Mouse (Mus musculus) MEL (cell line): Measurements from ENCODE around the gene Bach1. TPM values are rescaled to one million over a fixed set of nuclear protein-coding genes. Genes with fewer than 3 reads are reported as not detected.

ENCODE experiments used
- DNase-seq: peaks from one replicate; pipeline ENCODE4 v3.0.0; 2011; ENCODE audit warnings: low read depth, low spot score
- H3K27ac ChIP-seq: 2 replicates; pipeline ENCODE4 v1.5.1; 2012; ENCODE audit warnings: low read depth, mild to moderate bottlenecking, control low read depth, low read length, moderate library complexity; ENCODE audit not compliant: control insufficient read depth
- H3K27me3 ChIP-seq, 2 experiments: fragments of 150-350 bp in 1 of 2; sonication (generic) in 1 of 2; 2 replicates each; pipeline ENCODE4 v1.6.1; 2012; ENCODE audit warnings: low read length in 2 of 2, mild to moderate bottlenecking in 2 of 2, improper control_type of control experiment in 1 of 2, moderate library complexity in 1 of 2; ENCODE audit not compliant: insufficient read depth in 2 of 2, control insufficient read depth in 1 of 2
- H3K36me3 ChIP-seq, 2 experiments: 2 replicates each; pipeline ENCODE4 v1.6.1; 2012 to 2014; ENCODE audit warnings: low read length in 2 of 2, improper control_type of control experiment in 1 of 2, inconsistent platforms in 1 of 2, mild to moderate bottlenecking in 1 of 2; ENCODE audit not compliant: insufficient read depth in 2 of 2, control insufficient read depth in 1 of 2
- H3K4me1 ChIP-seq, 2 experiments: fragments of 150-350 bp in 1 of 2; sonication (generic) in 1 of 2; 2 replicates each; pipeline ENCODE4 v1.6.1; 2012; ENCODE audit warnings: low read length in 2 of 2, improper control_type of control experiment in 1 of 2, mild to moderate bottlenecking in 1 of 2; ENCODE audit not compliant: insufficient read depth in 2 of 2, control insufficient read depth in 1 of 2
- H3K4me3 ChIP-seq, 2 experiments: fragments of 150-350 bp in 1 of 2; sonication (generic) in 1 of 2; 2 replicates each; pipeline ENCODE4 v1.5.1; 2012; ENCODE audit warnings: low read depth in 2 of 2, low read length in 2 of 2, mild to moderate bottlenecking in 2 of 2, moderate library complexity in 2 of 2, control low read depth in 1 of 2, improper control_type of control experiment in 1 of 2; ENCODE audit not compliant: control insufficient read depth in 1 of 2, insufficient read depth in 1 of 2
- H3K79me2 ChIP-seq: 2 replicates; pipeline ENCODE4 v1.6.1; 2012; ENCODE audit warnings: mild to moderate bottlenecking, low read length, moderate library complexity; ENCODE audit not compliant: control insufficient read depth, poor library complexity, insufficient read depth
- H3K9ac ChIP-seq: 2 replicates; pipeline ENCODE4 v1.6.1; 2012; ENCODE audit warnings: low read depth, mild to moderate bottlenecking, control low read depth, low read length, moderate library complexity; ENCODE audit not compliant: control insufficient read depth, poor library complexity, severe bottlenecking
- H3K9me3 ChIP-seq: fragments of 150-350 bp; sonication (generic); replicated peaks from 2 replicates; pipeline ENCODE4 v1.6.1; 2012; ENCODE audit warnings: mild to moderate bottlenecking, low read length, improper control_type of control experiment, moderate library complexity; ENCODE audit not compliant: insufficient read depth
- BHLHE40 ChIP-seq: IDR thresholded peaks from 2 replicates; pipeline ENCODE4 v1.6.1; 2012; ENCODE audit warnings: low read depth, mild to moderate bottlenecking, inconsistent platforms, low read length, improper control_type of control experiment, borderline replicate concordance
- CHD1 ChIP-seq: IDR thresholded peaks from 2 replicates; pipeline ENCODE4 v1.6.1; 2012; ENCODE audit warnings: low read depth, mild to moderate bottlenecking, inconsistent platforms, low read length, improper control_type of control experiment
- CHD2 ChIP-seq: IDR thresholded peaks from 2 replicates; pipeline ENCODE4 v1.6.1; 2011; ENCODE audit warnings: low read length, improper control_type of control experiment
- CTCF ChIP-seq, 3 experiments: IDR thresholded peaks in 2 of 3; conservative IDR thresholded peaks in 1 of 3; 2 replicates each; pipeline ENCODE4 v1.5.1; 2011 to 2012; ENCODE audit warnings: low read length in 3 of 3, low read depth in 2 of 3, mild to moderate bottlenecking in 2 of 3, improper control_type of control experiment in 1 of 3, inconsistent platforms in 1 of 3, mixed read lengths in 1 of 3, moderate library complexity in 1 of 3; ENCODE audit not compliant: control insufficient read depth in 1 of 3, insufficient read depth in 1 of 3, poor library complexity in 1 of 3, severe bottlenecking in 1 of 3
- ELF1 ChIP-seq: IDR thresholded peaks from 2 replicates; pipeline ENCODE4 v1.6.1; 2014; ENCODE audit warnings: low read depth, mild to moderate bottlenecking, inconsistent platforms, low read length, improper control_type of control experiment, moderate library complexity
- EP300 ChIP-seq, 2 experiments: IDR thresholded peaks; 2 replicates each; pipeline ENCODE4 v1.6.1; 2011; ENCODE audit warnings: improper control_type of control experiment in 2 of 2, low read length in 2 of 2, low read depth in 1 of 2, mild to moderate bottlenecking in 1 of 2
- ETS1 ChIP-seq: IDR thresholded peaks from 2 replicates; pipeline ENCODE4 v1.6.1; 2012; ENCODE audit warnings: low read depth, mild to moderate bottlenecking, inconsistent platforms, low read length, improper control_type of control experiment, moderate library complexity
- GABPA ChIP-seq: IDR thresholded peaks from 2 replicates; pipeline ENCODE4 v1.6.1; 2012; ENCODE audit warnings: low read depth, mild to moderate bottlenecking, inconsistent platforms, low read length, improper control_type of control experiment, moderate library complexity
- GATA1 ChIP-seq: IDR thresholded peaks from 2 replicates; pipeline ENCODE4 v1.6.1; 2011; ENCODE audit warnings: low read depth, low read length, improper control_type of control experiment
- HCFC1 ChIP-seq: IDR thresholded peaks from 2 replicates; pipeline ENCODE4 v1.6.1; 2012; ENCODE audit warnings: low read depth, mild to moderate bottlenecking, inconsistent platforms, low read length, improper control_type of control experiment, moderate library complexity
- JUND ChIP-seq: IDR thresholded peaks from 2 replicates; pipeline ENCODE4 v1.6.1; 2011; ENCODE audit warnings: low read depth, mild to moderate bottlenecking, improper control_type of control experiment, low read length
- KAT2A ChIP-seq: conservative IDR thresholded peaks from 2 replicates; pipeline ENCODE4 v1.6.1; 2012; ENCODE audit warnings: low read depth, low read length, improper control_type of control experiment, inconsistent platforms
- MAFK ChIP-seq: IDR thresholded peaks from 2 replicates; pipeline ENCODE4 v1.6.1; 2011; ENCODE audit warnings: low read depth, mild to moderate bottlenecking, low read length, improper control_type of control experiment, borderline replicate concordance
- MAX ChIP-seq: IDR thresholded peaks from 2 replicates; pipeline ENCODE4 v1.6.1; 2011; ENCODE audit warnings: low read length, improper control_type of control experiment
- MAZ ChIP-seq: IDR thresholded peaks from 2 replicates; pipeline ENCODE4 v1.6.1; 2012; ENCODE audit warnings: low read depth, mild to moderate bottlenecking, inconsistent platforms, low read length, improper control_type of control experiment
- MEF2A ChIP-seq: IDR thresholded peaks from 2 replicates; pipeline ENCODE4 v1.6.1; 2014; ENCODE audit warnings: low read depth, mild to moderate bottlenecking, inconsistent platforms, low read length, improper control_type of control experiment; ENCODE audit not compliant: poor library complexity, insufficient replicate concordance, severe bottlenecking; ENCODE audit errors: extremely low read depth
- MXI1 ChIP-seq: IDR thresholded peaks from 2 replicates; pipeline ENCODE4 v1.6.1; 2011; ENCODE audit warnings: mild to moderate bottlenecking, low read depth, low read length, improper control_type of control experiment
- MYB ChIP-seq: IDR thresholded peaks from 2 replicates; pipeline ENCODE4 v1.6.1; 2011; ENCODE audit warnings: mild to moderate bottlenecking, low read depth, low read length, improper control_type of control experiment
- MYC ChIP-seq: IDR thresholded peaks from 2 replicates; pipeline ENCODE4 v1.6.1; 2011; ENCODE audit warnings: low read depth, mild to moderate bottlenecking, low read length, improper control_type of control experiment, moderate library complexity
- NELFE ChIP-seq: IDR thresholded peaks from 2 replicates; pipeline ENCODE4 v1.6.1; 2011; ENCODE audit warnings: low read depth, low read length, improper control_type of control experiment
- NRF1 ChIP-seq: IDR thresholded peaks from 2 replicates; pipeline ENCODE4 v1.6.1; 2014; ENCODE audit warnings: low read depth, mild to moderate bottlenecking, inconsistent platforms, low read length, improper control_type of control experiment, moderate library complexity; ENCODE audit not compliant: poor library complexity, insufficient read depth, severe bottlenecking
- POLR2A ChIP-seq, 2 experiments: IDR thresholded peaks; 2 replicates each; pipeline ENCODE4 v1.6.1; 2011 to 2012; ENCODE audit warnings: low read length in 2 of 2, mild to moderate bottlenecking in 2 of 2, control low read depth in 1 of 2, improper control_type of control experiment in 1 of 2, low read depth in 1 of 2, moderate library complexity in 1 of 2; ENCODE audit not compliant: control insufficient read depth in 1 of 2, insufficient read depth in 1 of 2, poor library complexity in 1 of 2
- POLR2AphosphoS2 ChIP-seq: IDR thresholded peaks from 2 replicates; pipeline ENCODE4 v1.6.1; 2011; ENCODE audit warnings: low read length, improper control_type of control experiment
- POLR2AphosphoS5 ChIP-seq: IDR thresholded peaks from 2 replicates; pipeline ENCODE4 v1.6.1; 2012; ENCODE audit warnings: low read depth, borderline replicate concordance, mild to moderate bottlenecking, inconsistent platforms, low read length, moderate library complexity, mixed read lengths
- RAD21 ChIP-seq: IDR thresholded peaks from 2 replicates; pipeline ENCODE4 v1.6.1; 2011; ENCODE audit warnings: mild to moderate bottlenecking, low read depth, low read length, improper control_type of control experiment
- RCOR1 ChIP-seq: IDR thresholded peaks from 2 replicates; pipeline ENCODE4 v1.6.1; 2012; ENCODE audit warnings: low read depth, mild to moderate bottlenecking, inconsistent platforms, low read length, improper control_type of control experiment
- SIN3A ChIP-seq: IDR thresholded peaks from 2 replicates; pipeline ENCODE4 v1.6.1; 2012; ENCODE audit warnings: low read length, improper control_type of control experiment, inconsistent platforms
- SMC3 ChIP-seq: IDR thresholded peaks from 2 replicates; pipeline ENCODE4 v1.6.1; 2011; ENCODE audit warnings: low read depth, low read length, improper control_type of control experiment
- TAL1 ChIP-seq: IDR thresholded peaks from 2 replicates; pipeline ENCODE4 v1.6.1; 2012; ENCODE audit warnings: mild to moderate bottlenecking, inconsistent platforms, low read length, moderate library complexity, mixed read lengths
- TBP ChIP-seq: IDR thresholded peaks from 2 replicates; pipeline ENCODE4 v1.8.0; 2011; ENCODE audit warnings: low read depth, low read length, improper control_type of control experiment
- TCF12 ChIP-seq: IDR thresholded peaks from 2 replicates; pipeline ENCODE4 v1.6.1; 2014; ENCODE audit warnings: low read depth, mild to moderate bottlenecking, inconsistent platforms, low read length, improper control_type of control experiment, moderate library complexity
- UBTF ChIP-seq: IDR thresholded peaks from 2 replicates; pipeline ENCODE4 v1.6.1; 2012; ENCODE audit warnings: low read depth, mild to moderate bottlenecking, inconsistent platforms, low read length, improper control_type of control experiment, moderate library complexity, borderline replicate concordance; ENCODE audit not compliant: insufficient read depth
- ZC3H11A ChIP-seq: IDR thresholded peaks from 2 replicates; pipeline ENCODE4 v1.6.1; 2012; ENCODE audit warnings: low read depth, mild to moderate bottlenecking, inconsistent platforms, low read length, improper control_type of control experiment
- ZKSCAN1 ChIP-seq: IDR thresholded peaks from 2 replicates; pipeline ENCODE4 v1.6.1; 2012; ENCODE audit warnings: low read depth, mild to moderate bottlenecking, inconsistent platforms, low read length, improper control_type of control experiment, moderate library complexity
- ZMIZ1 ChIP-seq: IDR thresholded peaks from 2 replicates; pipeline ENCODE4 v1.6.1; 2012; ENCODE audit warnings: low read depth, mild to moderate bottlenecking, inconsistent platforms, low read length, improper control_type of control experiment, moderate library complexity
- ZNF384 ChIP-seq: IDR thresholded peaks from 2 replicates; pipeline ENCODE4 v1.6.1; 2012; ENCODE audit warnings: low read depth, mild to moderate bottlenecking, inconsistent platforms, low read length, improper control_type of control experiment
- polyA plus RNA-seq, 2 experiments: library from polyadenylated mRNA; stranded (reverse) in 1 of 2; unstranded in 1 of 2; fragments of >175 nt in 1 of 2; fragments of >200 nt in 1 of 2; gene quantifications; 2 replicates each; pipeline versions ENCODE4 v1.2.1 to v1.2.4; 2012; ENCODE audit warnings: low replicate concordance in 2 of 2, low read depth in 1 of 2; ENCODE audit not compliant: insufficient read length in 2 of 2, insufficient read depth in 1 of 2, missing spikeins in 1 of 2
- total RNA-seq: library from RNA; depleted of rRNA; stranded (reverse); fragments of 300-350 nt; gene quantifications from 2 replicates; pipeline ENCODE4 v1.2.3, GENCODE M21; 2012

Bach1 gene
- total and polyA plus RNA-seq, 3 experiments = 20.5 to 21.1 TPM; not detected in 1

GRCm38 (mm10) chr16:87712986-87713693 lies 14.4 kb downstream of the Bach1 start:
- Histone ChIP-seq H3K4me3 (peak overlapping the region; percentile 43; a peak in 3 of 4 replicates), H3K36me3 (peaks cover 2 to 34% of the 10 kb centered on the region in 2 experiments; a peak in 3 of 4 replicates)
- TF ChIP-seq POLR2AphosphoS2 = no peak
- peak; percentile 62 for TF ChIP-seq TBP
- 0 out of 2 replicates have a peak, but pooled peaks have one; percentile 10 for TF ChIP-seq TCF12
- no peak for TF ChIP-seq BHLHE40
- no peak for TF ChIP-seq CHD2
- no peak for TF ChIP-seq SMC3
- peak; percentile 89 for TF ChIP-seq ETS1
- TF ChIP-seq ZMIZ1 = no peak
- TF ChIP-seq GATA1 = no peak
- no peak for TF ChIP-seq ZNF384
- TF ChIP-seq NELFE = no peak
- no peak for TF ChIP-seq RAD21
- peak; percentile 4; the same call in 1 of the 2 replicates for TF ChIP-seq RCOR1
- TF ChIP-seq POLR2A (IDR thresholded peaks at IDR 0.05; ENCODE audit: control insufficient read depth in 1 of 2, insufficient read depth in 1 of 2, low read depth in 1 of 2, low read length in 2 of 2, poor library complexity in 1 of 2) = no peak
- no peak for TF ChIP-seq MAX
- no peak for TF ChIP-seq MYB
- peak; percentile 68; the same call in 1 of the 2 replicates for TF ChIP-seq MYC
- TF ChIP-seq MAFK = peak; percentile 45; the same call in 1 of the 2 replicates
- TF ChIP-seq MAZ = no peak
- peak; percentile 86 for TF ChIP-seq GABPA
- TF ChIP-seq ELF1 = no peak
- no peak for TF ChIP-seq NRF1
- peak; percentile 39 to 53; a peak in 3 of 4 replicates for TF ChIP-seq EP300 (IDR thresholded peaks at IDR 0.05; ENCODE audit: low read depth in 1 of 2, low read length in 2 of 2)
- no peak for TF ChIP-seq KAT2A
- no peak for TF ChIP-seq CHD1
- TF ChIP-seq ZC3H11A = no peak
- no peak for TF ChIP-seq CTCF (IDR thresholded peaks at IDR 0.05 in 2 of 3, conservative IDR thresholded peaks at IDR 0.05 in 1 of 3; ENCODE audit: control insufficient read depth in 1 of 3, insufficient read depth in 1 of 3, low read depth in 2 of 3, low read length in 3 of 3, poor library complexity in 1 of 3, severe bottlenecking in 1 of 3)
- no peak for TF ChIP-seq ZKSCAN1
- TF ChIP-seq POLR2AphosphoS5 = no peak
- TF ChIP-seq UBTF = no peak
- 0 out of 2 replicates have a peak, but pooled peaks have one; percentile 16 for TF ChIP-seq JUND
- no peak for TF ChIP-seq TAL1
- peak; percentile 85 for TF ChIP-seq MXI1
- no peak for TF ChIP-seq HCFC1
- peak; percentile 79 for TF ChIP-seq SIN3A
- TF ChIP-seq MEF2A = no peak

More at GRCm38 (mm10) chr16:87712986-87713693, 14.4 kb downstream of the Bach1 start:
- H3K79me2 ChIP-seq = peaks cover 56% of the 10 kb centered on the region
- peaks cover 18 to 38% of the 10 kb centered on the region in 2 experiments for H3K4me1 ChIP-seq
- peak; percentile 90 for DNase-seq
- peak overlapping the region; percentile 75 for H3K27ac ChIP-seq
- no peaks in the 10 kb centered on the region for H3K9me3 ChIP-seq
- no peaks in the 10 kb centered on the region for H3K27me3 ChIP-seq
- peak overlapping the region; percentile 47 for H3K9ac ChIP-seq
